Mouse (Mus musculus) induced T-regulatory cell, adult 2 months (primary cell): ENCODE results near the gene Hdgfl3.

ENCODE experiments used
- DNase-seq: peaks from one replicate; pipeline ENCODE4 v3.0.0-alpha.2; 2012; ENCODE audit warnings: low read depth

Gene Hdgfl3

GRCm38 (mm10) chr7:81934267-81934745 is at the start of gene Hdgfl3:
Gene Hdgfl3, minus strand, starts transcription at chr7:81934473.
- peak; percentile 53 for DNase-seq

GRCm38 (mm10) chr7:81983651-81984050 is 49.4 kb upstream of the Hdgfl3 start:
- DNase-seq, result no peak

GRCm38 (mm10) chr7:81978304-81978703 is 44.0 kb upstream of the Hdgfl3 start:
- no peak for DNase-seq

GRCm38 (mm10) chr7:81974616-81975015 is 40.3 kb upstream of the Hdgfl3 start:
- DNase-seq, result no peak

- DNase-seq, result no peak
These were observed 39.7 kb upstream of the Hdgfl3 start for GRCm38 (mm10) chr7:81973939-81974338.

- DNase-seq, result no peak
These were observed 39.1 kb upstream of the Hdgfl3 start for GRCm38 (mm10) chr7:81973339-81973738.

- DNase-seq, result no peak
These were observed 34.7 kb upstream of the Hdgfl3 start for GRCm38 (mm10) chr7:81968975-81969374.

GRCm38 (mm10) chr7:81968451-81968850 is 34.2 kb upstream of the Hdgfl3 start:
- DNase-seq, result no peak

- no peak for DNase-seq
These were observed 31.9 kb upstream of the Hdgfl3 start for GRCm38 (mm10) chr7:81966195-81966594.

GRCm38 (mm10) chr7:81959704-81960103 is 25.4 kb upstream of the Hdgfl3 start:
- peak; percentile 65 for DNase-seq

GRCm38 (mm10) chr7:81954208-81954846 is 20.1 kb upstream of the Hdgfl3 start:
- peak; percentile 45 for DNase-seq

GRCm38 (mm10) chr7:81950499-81950898 is 16.2 kb upstream of the Hdgfl3 start:
- DNase-seq, result no peak

- DNase-seq, result no peak
These were observed 11.1 kb upstream of the Hdgfl3 start for GRCm38 (mm10) chr7:81945398-81945797.

- peak; percentile 14 for DNase-seq
These were observed 533 bp upstream of the Hdgfl3 start for GRCm38 (mm10) chr7:81934806-81935205.

GRCm38 (mm10) chr7:81933601-81934266 is 539 bp downstream of the Hdgfl3 start:
- peak; percentile 63 for DNase-seq

GRCm38 (mm10) chr7:81933061-81933600 is 1.1 kb downstream of the Hdgfl3 start:
- peak; percentile 48 for DNase-seq

GRCm38 (mm10) chr7:81932521-81933045 is 1.7 kb downstream of the Hdgfl3 start:
- DNase-seq, result peak; percentile 67

- DNase-seq, result peak; percentile 25
These were observed 5.3 kb downstream of the Hdgfl3 start for GRCm38 (mm10) chr7:81928998-81929397.

GRCm38 (mm10) chr7:81921379-81921952 is 12.8 kb downstream of the Hdgfl3 start:
- DNase-seq, result peak; percentile 25

GRCm38 (mm10) chr7:81920314-81920713 is 14.0 kb downstream of the Hdgfl3 start:
- DNase-seq, result no peak

GRCm38 (mm10) chr7:81918316-81918715 is 16.0 kb downstream of the Hdgfl3 start:
- DNase-seq, result no peak

- DNase-seq, result no peak
These were observed 29.3 kb downstream of the Hdgfl3 start for GRCm38 (mm10) chr7:81904926-81905325.

- no peak for DNase-seq
These were observed 30.2 kb downstream of the Hdgfl3 start for GRCm38 (mm10) chr7:81904094-81904493.
